Mouse (Mus musculus) spleen, adult 10 weeks (tissue): ENCODE results near the gene Slfn5. TPM values are rescaled to one million over a fixed set of nuclear protein-coding genes. Genes with fewer than 3 reads are reported as not detected.

Experiments
- polyA plus RNA-seq: library from polyadenylated mRNA; stranded (reverse); fragments of 350-450 nt; fragmentation: Illumina TruSeq; extraction: RNeasy Lipid Tissue Mini Kit (QIAGEN cat#74804); gene quantifications from one replicate; pipeline ENCODE4 v1.2.3, GENCODE M21; 2015; ENCODE audit warnings: low replicate concordance; ENCODE audit not compliant: insufficient read depth

The Slfn5 gene
- 69.7 TPM for polyA plus RNA-seq

GRCm38 (mm10) chr11:82950736-82951481, at the start of gene Slfn5:
Gene Slfn5 (plus strand): TSS chr11:82951349.

GRCm38 (mm10) chr11:82907651-82908607, 43.2 kb upstream of the Slfn5 start, which contains the start of gene Nle1:
Gene Nle1 (minus strand): TSS chr11:82908411.

DNA sequence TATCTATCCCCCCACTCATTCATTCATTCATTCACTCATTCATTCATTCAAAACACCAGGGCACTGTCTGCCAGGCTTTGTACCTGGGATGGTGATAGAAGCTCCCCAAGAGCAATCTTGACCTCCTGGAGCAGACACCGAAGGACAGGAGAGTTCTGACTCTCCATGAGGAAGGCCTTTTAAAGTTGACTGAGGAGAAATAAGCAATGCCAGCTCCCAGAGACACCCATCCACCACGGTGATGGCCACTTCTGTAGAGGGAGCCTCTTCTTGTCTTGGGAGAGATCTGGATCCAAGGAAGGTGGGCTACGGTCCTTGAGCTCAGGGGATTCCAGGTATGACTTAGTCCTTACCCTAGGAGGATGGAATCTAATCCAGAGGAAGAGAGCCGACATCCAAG, 40.9 kb upstream of the Slfn5 start, which contains the start of gene Unc45b:
Unc45b (plus strand) TSS at position 301 of the 400 bp plus-strand sequence.

DNA sequence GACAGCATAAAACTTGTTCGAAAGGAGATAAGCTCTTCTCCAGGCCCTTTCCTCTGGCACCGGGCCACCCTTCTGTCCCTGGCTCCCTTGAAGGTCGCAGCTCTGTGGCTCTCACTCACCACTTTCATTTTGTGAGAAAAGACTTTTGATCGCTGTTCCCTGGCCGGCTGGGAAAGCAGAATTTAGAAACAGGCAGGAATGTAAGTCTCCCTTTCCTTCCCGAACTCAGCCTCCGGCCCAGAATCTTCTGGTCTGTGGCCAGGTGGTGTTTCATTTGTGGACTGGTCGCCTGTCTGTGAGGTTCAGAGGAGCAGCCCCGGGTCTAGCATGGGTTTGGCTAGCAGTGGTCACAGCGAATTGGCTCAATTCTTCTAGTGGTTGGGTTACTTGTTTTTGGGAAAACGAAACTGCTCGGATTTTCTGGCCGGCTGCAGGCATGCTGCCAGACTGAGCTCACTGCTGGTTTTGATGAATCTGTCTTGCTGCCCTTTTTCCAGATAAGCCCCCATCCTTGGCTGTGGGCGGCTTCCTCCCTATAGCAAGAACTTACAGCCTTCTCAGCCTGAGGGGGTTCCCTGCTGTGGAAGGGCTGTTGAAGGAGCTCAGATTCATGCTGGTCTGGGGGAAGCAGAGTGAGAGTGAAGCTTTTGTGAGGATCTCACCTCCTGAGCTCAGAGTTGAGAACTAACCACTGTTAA, 40.5 kb downstream of the Slfn5 start, which contains the start of gene Slfn9:
Slfn9 (minus strand) TSS at position 362 of the 698 bp plus-strand sequence.

Other genes starting within 250 kb of the Slfn5 start
- gene Cct6b, start 187.0 kb upstream of the Slfn5 start, polyA plus RNA-seq: 0.64 TPM
- gene Zfp830, start 187.0 kb upstream of the Slfn5 start, polyA plus RNA-seq: 28.1 TPM
- gene Lig3, start 170.2 kb upstream of the Slfn5 start, polyA plus RNA-seq: 21.9 TPM
- gene Rffl, start 80.1 kb upstream of the Slfn5 start, polyA plus RNA-seq: 22.0 TPM
- gene Rad51d, start 60.7 kb upstream of the Slfn5 start, polyA plus RNA-seq: 14.4 TPM
- not detected for gene Fndc8, start 59.2 kb upstream of the Slfn5 start, polyA plus RNA-seq
- 25.6 TPM for gene Nle1, start 42.9 kb upstream of the Slfn5 start, polyA plus RNA-seq
- gene Unc45b, start 40.8 kb upstream of the Slfn5 start, polyA plus RNA-seq: 0.65 TPM
- 7.9 TPM for gene Slfn9, start 40.5 kb downstream of the Slfn5 start, polyA plus RNA-seq
- 77.5 TPM for gene Slfn8, start 69.5 kb downstream of the Slfn5 start, polyA plus RNA-seq
- 306 TPM for gene Slfn2, start 113.8 kb downstream of the Slfn5 start, polyA plus RNA-seq
- 71.6 TPM for gene Slfn1, start 165.5 kb downstream of the Slfn5 start, polyA plus RNA-seq
- 15.5 TPM for gene Slfn4, start 223.8 kb downstream of the Slfn5 start, polyA plus RNA-seq
- gene Slfn3, start 240.0 kb downstream of the Slfn5 start, polyA plus RNA-seq: 5.7 TPM